In genomic region chr11:96319910-96320309, GRCm38 (mm10) we compare ENCODE assay signal across 8 mouse cellular contexts. TPM values are rescaled to one million over a fixed set of nuclear protein-coding genes. Genes with fewer than 3 reads are reported as not detected.
DNase-seq lines count a peak whose midpoint lies in the region; ATAC-seq and TF ChIP-seq lines count a peak whose summit lies in the region.

No protein-coding gene starts in this region.

- TF ChIP-seq CTCF in lung, embryonic 14.5 days (IDR thresholded peaks at IDR 0.05; ENCODE audit: low read depth): no peak

- H3K4me3 ChIP-seq in lung, embryonic 14.5 days (ENCODE audit: low read depth, low read length): peak overlapping the region; percentile 72
- H3K4me3 ChIP-seq in hindbrain, embryonic 11.5 days (ENCODE audit: low read depth, low read length): peak overlapping the region; percentile 63
- peak overlapping the region; percentile 22 for H3K4me3 ChIP-seq in limb, embryonic 13.5 days
- peak overlapping the region; percentile 70 for H3K4me3 ChIP-seq in stomach, embryonic 14.5 days (ENCODE audit: low read depth, low read length)

- no peaks in the 10 kb centered on the region for H3K9me3 ChIP-seq in lung, embryonic 14.5 days (ENCODE audit: low read depth, low read length)
- no peaks in the 10 kb centered on the region for H3K9me3 ChIP-seq in hindbrain, embryonic 11.5 days (ENCODE audit: control insufficient read depth, low read length)
- H3K9me3 ChIP-seq in limb, embryonic 13.5 days: no peaks in the 10 kb centered on the region
- no peaks in the 10 kb centered on the region for H3K9me3 ChIP-seq in stomach, embryonic 14.5 days (ENCODE audit: control insufficient read depth, low read depth, low read length)

- peaks cover 13% of the 10 kb centered on the region for H3K27me3 ChIP-seq in lung, embryonic 14.5 days (ENCODE audit: insufficient read depth, low read length)
- peaks cover 73% of the 10 kb centered on the region for H3K27me3 ChIP-seq in hindbrain, embryonic 11.5 days (ENCODE audit: control insufficient read depth, insufficient read depth, low read length)
- peaks cover 100% of the 10 kb centered on the region for H3K27me3 ChIP-seq in limb, embryonic 13.5 days
- H3K27me3 ChIP-seq in stomach, embryonic 14.5 days (ENCODE audit: control insufficient read depth, insufficient read depth, low read length): no peaks in the 10 kb centered on the region

- peaks cover 12% of the 10 kb centered on the region; the same call in 1 of the 2 replicates for H3K36me3 ChIP-seq in lung, embryonic 14.5 days (ENCODE audit: insufficient read depth)
- H3K36me3 ChIP-seq in hindbrain, embryonic 11.5 days (ENCODE audit: control insufficient read depth, insufficient read depth, low read length): no peaks in the 10 kb centered on the region
- H3K36me3 ChIP-seq in limb, embryonic 13.5 days: no peaks in the 10 kb centered on the region
- peaks cover 3% of the 10 kb centered on the region; the same call in 1 of the 2 replicates for H3K36me3 ChIP-seq in stomach, embryonic 14.5 days (ENCODE audit: control insufficient read depth, insufficient read depth, low read length)

- DNase-seq in lung, embryonic 14.5 days: no peak
- no peak for DNase-seq in lung, postnatal 14 days
- DNase-seq in hindbrain, embryonic 11.5 days (ENCODE audit: low spot score): no peak
- DNase-seq in ovary, postnatal 10 days (ENCODE audit: low spot score): no peak
- DNase-seq in thymus, postnatal 14 days: no peak

- H3K4me2 ChIP-seq in lung, embryonic 14.5 days: peak overlapping the region; percentile 84
- peak overlapping the region; percentile 64 for H3K4me2 ChIP-seq in hindbrain, embryonic 11.5 days (replicated peaks; ENCODE audit: low read depth, low read length)
- H3K4me2 ChIP-seq in limb, embryonic 13.5 days (replicated peaks): peak overlapping the region; percentile 58
- peak overlapping the region; percentile 95 for H3K4me2 ChIP-seq in stomach, embryonic 14.5 days (replicated peaks; ENCODE audit: low read depth, low read length)

- peak; percentile 2; the same call in 1 of the 2 replicates for ATAC-seq in lung, embryonic 14.5 days (ENCODE audit: insufficient read depth)
- ATAC-seq in hindbrain, embryonic 11.5 days (ENCODE audit: low FRiP score): no peak
- no peak for ATAC-seq in limb, embryonic 13.5 days (ENCODE audit: low FRiP score, low read depth)
- no peak for ATAC-seq in stomach, embryonic 14.5 days (ENCODE audit: insufficient number of reproducible peaks, insufficient read depth, low FRiP score, low read depth)
- ATAC-seq in erythroblast, adult 5-6 weeks (replicated peaks; ENCODE audit: low FRiP score, poor library complexity, severe bottlenecking): no peak

- peak overlapping the region; percentile 100 for H3K27ac ChIP-seq in lung, embryonic 14.5 days (ENCODE audit: low read depth)
- H3K27ac ChIP-seq in hindbrain, embryonic 11.5 days (ENCODE audit: low read depth, low read length): peak overlapping the region; percentile 98
- H3K27ac ChIP-seq in limb, embryonic 13.5 days: no peak overlapping the region
- H3K27ac ChIP-seq in stomach, embryonic 14.5 days (ENCODE audit: low read length): peak overlapping the region; percentile 100

- under 1% methylated on average over 29 of the region's 29 CpGs for whole genome bisulfite sequencing in lung, embryonic 14.5 days
- under 1% methylated on average over 29 of the region's 29 CpGs for WGBS in hindbrain, embryonic 11.5 days
- under 1% methylated on average over 29 of the region's 29 CpGs for WGBS in limb, embryonic 13.5 days
- 1% methylated on average over 29 of the region's 29 CpGs for WGBS in stomach, embryonic 14.5 days

- H3K4me1 ChIP-seq in lung, embryonic 14.5 days (ENCODE audit: insufficient read depth): no peaks in the 10 kb centered on the region; the same call in 1 of the 2 replicates
- no peaks in the 10 kb centered on the region for H3K4me1 ChIP-seq in hindbrain, embryonic 11.5 days (replicated peaks; ENCODE audit: control insufficient read depth, insufficient read depth, low read length)
- peaks cover 15% of the 10 kb centered on the region for H3K4me1 ChIP-seq in limb, embryonic 13.5 days
- H3K4me1 ChIP-seq in stomach, embryonic 14.5 days (ENCODE audit: control insufficient read depth, insufficient read depth, low read length): peaks cover 15% of the 10 kb centered on the region

- peak overlapping the region; percentile 99 for H3K9ac ChIP-seq in lung, embryonic 14.5 days
- peak overlapping the region; percentile 87 for H3K9ac ChIP-seq in hindbrain, embryonic 11.5 days (ENCODE audit: low read depth, low read length)
- H3K9ac ChIP-seq in limb, embryonic 13.5 days: 0 out of 2 replicates have a peak overlapping the region, but pooled peaks have one; percentile 43
- peak overlapping the region; percentile 96 for H3K9ac ChIP-seq in stomach, embryonic 14.5 days (replicated peaks; ENCODE audit: low read depth, low read length)

RNA-seq across cellular contexts. Expression of gene Hoxb4, which starts 1.8 kb away (rescaled TPM):
- polyA plus RNA-seq in lung, embryonic 14.5 days (2014; fragmentation: Nextera tagmentation; extraction: Ambion mirVana): 3.8 and 3.9 TPM in 2 replicates
- polyA plus RNA-seq in hindbrain, embryonic 11.5 days (2014; fragmentation: Nextera tagmentation; extraction: Ambion mirVana): 3.5 and 5.1 TPM in 2 replicates
- 0.36 and 0.50 TPM in 2 replicates for polyA plus RNA-seq in limb, embryonic 13.5 days (2015; fragmentation: Nextera tagmentation; extraction: Ambion mirVana)
- polyA plus RNA-seq in stomach, embryonic 14.5 days (2014; fragmentation: Nextera tagmentation; extraction: Ambion mirVana): 3.5 and 3.7 TPM in 2 replicates
- total RNA-seq in erythroblast, adult 5-6 weeks (2015; ENCODE audit: low replicate concordance): 0.63 TPM in 1 of 2 replicates, not detected in the other
- 0.56 and 0.77 TPM in 2 replicates for total RNA-seq in erythroblast, adult 5-6 weeks (2017; ENCODE audit: low replicate concordance)

RNA-seq across cellular contexts. Expression of gene Hoxb3, which starts 3.2 kb away (rescaled TPM):
- polyA plus RNA-seq in lung, embryonic 14.5 days (2014; fragmentation: Nextera tagmentation; extraction: Ambion mirVana): 3.9 and 6.3 TPM in 2 replicates
- polyA plus RNA-seq in hindbrain, embryonic 11.5 days (2014; fragmentation: Nextera tagmentation; extraction: Ambion mirVana): 10.5 and 13.1 TPM in 2 replicates
- 0.17 and 0.55 TPM in 2 replicates for polyA plus RNA-seq in limb, embryonic 13.5 days (2015; fragmentation: Nextera tagmentation; extraction: Ambion mirVana)
- 3.6 and 4.7 TPM in 2 replicates for polyA plus RNA-seq in stomach, embryonic 14.5 days (2014; fragmentation: Nextera tagmentation; extraction: Ambion mirVana)
- total RNA-seq in erythroblast, adult 5-6 weeks (2015; ENCODE audit: low replicate concordance): not detected in 2 replicates
- not detected in 2 replicates for total RNA-seq in erythroblast, adult 5-6 weeks (2017; ENCODE audit: low replicate concordance)

RNA-seq across cellular contexts. Expression of gene Hoxb5, which starts 16.8 kb away (rescaled TPM):
- 65.9 and 76.1 TPM in 2 replicates for polyA plus RNA-seq in lung, embryonic 14.5 days (2014; fragmentation: Nextera tagmentation; extraction: Ambion mirVana)
- polyA plus RNA-seq in hindbrain, embryonic 11.5 days (2014; fragmentation: Nextera tagmentation; extraction: Ambion mirVana): 33.1 and 42.5 TPM in 2 replicates
- polyA plus RNA-seq in limb, embryonic 13.5 days (2015; fragmentation: Nextera tagmentation; extraction: Ambion mirVana): 0.97 and 1.5 TPM in 2 replicates
- polyA plus RNA-seq in stomach, embryonic 14.5 days (2014; fragmentation: Nextera tagmentation; extraction: Ambion mirVana): 21.2 and 23.3 TPM in 2 replicates
- total RNA-seq in erythroblast, adult 5-6 weeks (2015; ENCODE audit: low replicate concordance): not detected in 2 replicates
- total RNA-seq in erythroblast, adult 5-6 weeks (2017; ENCODE audit: low replicate concordance): not detected in 2 replicates

RNA-seq across cellular contexts. Expression of gene Hoxb6, which starts 27.6 kb away (rescaled TPM):
- 19.7 and 24.4 TPM in 2 replicates for polyA plus RNA-seq in lung, embryonic 14.5 days (2014; fragmentation: Nextera tagmentation; extraction: Ambion mirVana)
- 15.9 and 38.5 TPM in 2 replicates for polyA plus RNA-seq in hindbrain, embryonic 11.5 days (2014; fragmentation: Nextera tagmentation; extraction: Ambion mirVana)
- polyA plus RNA-seq in limb, embryonic 13.5 days (2015; fragmentation: Nextera tagmentation; extraction: Ambion mirVana): 0.59 and 1.4 TPM in 2 replicates
- polyA plus RNA-seq in stomach, embryonic 14.5 days (2014; fragmentation: Nextera tagmentation; extraction: Ambion mirVana): 12.4 TPM in 2 replicates
- total RNA-seq in erythroblast, adult 5-6 weeks (2015; ENCODE audit: low replicate concordance): not detected in 2 replicates
- total RNA-seq in erythroblast, adult 5-6 weeks (2017; ENCODE audit: low replicate concordance): not detected in 2 replicates

RNA-seq across cellular contexts. Expression of gene Hoxb2, which starts 30.4 kb away (rescaled TPM):
- 48.9 and 51.6 TPM in 2 replicates for polyA plus RNA-seq in lung, embryonic 14.5 days (2014; fragmentation: Nextera tagmentation; extraction: Ambion mirVana)
- polyA plus RNA-seq in hindbrain, embryonic 11.5 days (2014; fragmentation: Nextera tagmentation; extraction: Ambion mirVana): 64.9 and 67.5 TPM in 2 replicates
- 3.9 and 4.8 TPM in 2 replicates for polyA plus RNA-seq in limb, embryonic 13.5 days (2015; fragmentation: Nextera tagmentation; extraction: Ambion mirVana)
- polyA plus RNA-seq in stomach, embryonic 14.5 days (2014; fragmentation: Nextera tagmentation; extraction: Ambion mirVana): 23.1 and 25.9 TPM in 2 replicates
- not detected in 2 replicates for total RNA-seq in erythroblast, adult 5-6 weeks (2015; ENCODE audit: low replicate concordance)
- total RNA-seq in erythroblast, adult 5-6 weeks (2017; ENCODE audit: low replicate concordance): not detected in 2 replicates

Comparison
In these comparisons a context has a peak if more than half of its experiments do, and no peak if none do; other contexts are left out.
1. H3K4me3 ChIP-seq: peak in every context shown above with its lines; median percentile 72 in lung, embryonic 14.5 days; 70 in stomach, embryonic 14.5 days; 63 in hindbrain, embryonic 11.5 days; 22 in limb, embryonic 13.5 days.
2. H3K9ac ChIP-seq: peak in every context shown above with its lines; median percentile 99 in lung, embryonic 14.5 days; 96 in stomach, embryonic 14.5 days; 87 in hindbrain, embryonic 11.5 days; 43 in limb, embryonic 13.5 days.